Mouse (Mus musculus) lung, embryonic 16.5 days (tissue): ENCODE measurements at regions not wholly inside any gene's neighbourhood (a gene's known extent, or its start where the extent isn't known, plus 50 kb on each side); places are given as distances from the start of the nearest gene placed in this dataset.

Experiments
- ATAC-seq: fragments of 200-750 bp; cut with Nextera tagmentation; 2 replicates; pipeline ENCODE4 v1.8.0; 2017; ENCODE audit warnings: low read depth, mild to moderate bottlenecking, moderate library complexity
- H3K27ac ChIP-seq: fragments of 300-500 bp; sonication (generic); 2 replicates; pipeline ENCODE4 v1.5.1; 2014; ENCODE audit warnings: mild to moderate bottlenecking, control low read depth, low read length
- H3K27me3 ChIP-seq: fragments of 300-500 bp; sonication (generic); 2 replicates; pipeline ENCODE4 v1.6.1; 2014; ENCODE audit warnings: low read depth, low read length, mixed read lengths; ENCODE audit not compliant: control insufficient read depth, insufficient read depth
- H3K36me3 ChIP-seq: fragments of 300-500 bp; sonication (generic); 2 replicates; pipeline ENCODE4 v1.6.1; 2014; ENCODE audit warnings: low read length; ENCODE audit not compliant: control insufficient read depth, insufficient read depth
- H3K4me1 ChIP-seq: fragments of 300-500 bp; sonication (generic); replicated peaks from 2 replicates; pipeline ENCODE4 v1.6.1; 2014; ENCODE audit warnings: low read length, mixed read lengths; ENCODE audit not compliant: control insufficient read depth, insufficient read depth
- H3K4me2 ChIP-seq: fragments of 300-500 bp; sonication (generic); 2 replicates; pipeline ENCODE4 v1.6.1; 2014; ENCODE audit warnings: low read depth, low read length, control low read depth
- H3K4me3 ChIP-seq: fragments of 300-500 bp; sonication (generic); 2 replicates; pipeline ENCODE4 v1.5.1; 2014; ENCODE audit warnings: mild to moderate bottlenecking, low read length, control low read depth
- H3K9ac ChIP-seq: fragments of 300-500 bp; sonication (generic); 2 replicates; pipeline ENCODE4 v1.6.1; 2014; ENCODE audit warnings: low read length, control low read depth
- H3K9me3 ChIP-seq: fragments of 300-500 bp; sonication (generic); 2 replicates; pipeline ENCODE4 v1.6.1; 2016; ENCODE audit warnings: low read length; ENCODE audit not compliant: control insufficient read depth
- WGBS: fragments of 180-500 bp; shearing (Covaris S2); extraction: QIAGEN DNeasy Blood & Tissue Kit; methylation state at CpG from one replicate; pipeline ENCODE4 v1.1.7; 2014; 5-methylcytosine and 5-hydroxymethylcytosine counted together

DNA sequence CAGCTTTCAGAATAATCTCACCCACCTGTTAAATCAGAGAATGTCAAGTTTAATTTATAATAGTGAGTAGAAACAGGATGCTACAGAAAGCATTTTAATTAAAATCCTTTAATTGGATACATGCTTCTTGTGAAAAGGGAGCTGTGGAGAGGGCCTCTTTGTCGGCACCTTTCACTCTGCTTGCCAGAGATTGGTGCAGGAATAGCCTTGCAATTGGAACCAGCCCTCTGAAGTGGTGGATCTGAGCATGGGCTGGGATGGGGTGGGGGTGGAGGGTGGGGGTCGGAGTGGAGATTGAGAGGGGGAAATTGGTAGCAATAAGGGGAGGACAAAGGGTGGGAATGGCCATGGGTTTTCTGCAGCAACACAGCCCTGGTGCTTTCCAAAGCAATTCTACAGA lies 207.2 kb downstream of the Tbx15 start:
- Histone ChIP-seq H3K4me1 (no peaks in the 10 kb centered on the region), H3K27ac (no peak overlapping the region), H3K4me3 (no peak overlapping the region), H3K36me3 (no peaks in the 10 kb centered on the region), H3K4me2 (no peak overlapping the region), H3K9me3 (no peaks in the 10 kb centered on the region), H3K27me3 (no peaks in the 10 kb centered on the region), H3K9ac (no peak overlapping the region)
- 37% methylated on average over 2 of the region's 2 CpGs for WGBS
- no peak for ATAC-seq

GRCm38 (mm10) chr3:99447813-99448212 lies 207.6 kb downstream of the Tbx15 start:
- Histone ChIP-seq H3K4me3 (no peak overlapping the region), H3K9ac (no peak overlapping the region), H3K27me3 (no peaks in the 10 kb centered on the region), H3K36me3 (no peaks in the 10 kb centered on the region), H3K27ac (no peak overlapping the region), H3K9me3 (no peaks in the 10 kb centered on the region), H3K4me1 (no peaks in the 10 kb centered on the region), H3K4me2 (no peak overlapping the region)
- 40% methylated on average over 2 of the region's 2 CpGs for WGBS
- ATAC-seq = no peak

GRCm38 (mm10) chr3:99459036-99459863 lies 219.1 kb downstream of the Tbx15 start:
- Histone ChIP-seq H3K9me3 (no peaks in the 10 kb centered on the region), H3K36me3 (no peaks in the 10 kb centered on the region), H3K4me3 (no peak overlapping the region), H3K27me3 (no peaks in the 10 kb centered on the region), H3K9ac (no peak overlapping the region), H3K27ac (no peak overlapping the region), H3K4me2 (no peak overlapping the region), H3K4me1 (no peaks in the 10 kb centered on the region)
- 56% methylated on average over 12 of the region's 12 CpGs for WGBS
- ATAC-seq = no peak

GRCm38 (mm10) chr3:99499980-99500379 lies 259.8 kb downstream of the Tbx15 start:
- Histone ChIP-seq H3K4me1 (no peaks in the 10 kb centered on the region), H3K9me3 (no peaks in the 10 kb centered on the region), H3K4me2 (no peak overlapping the region), H3K27ac (no peak overlapping the region), H3K27me3 (no peaks in the 10 kb centered on the region), H3K9ac (no peak overlapping the region), H3K36me3 (no peaks in the 10 kb centered on the region), H3K4me3 (no peak overlapping the region)
- 84% methylated on average over 14 of the region's 14 CpGs for WGBS
- no peak for ATAC-seq

DNA sequence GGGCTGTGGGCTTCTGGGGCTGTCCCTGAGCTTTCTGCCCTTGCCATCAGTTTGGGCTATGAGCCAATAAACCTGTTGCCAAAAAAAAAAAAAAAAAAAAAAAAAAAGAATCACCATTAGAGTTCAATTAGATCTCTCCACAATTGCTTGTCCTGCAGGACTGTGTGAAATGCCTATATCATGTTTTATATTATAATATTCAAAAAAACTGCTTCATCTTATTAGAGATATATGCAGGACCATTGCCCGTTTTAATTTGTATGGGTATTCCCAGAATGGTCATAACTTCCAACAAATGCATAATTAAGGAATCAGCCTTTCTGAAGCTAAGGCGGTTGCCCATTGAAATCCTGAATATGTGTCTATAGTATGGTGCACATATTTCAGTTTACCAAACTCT lies 264.6 kb downstream of the Tbx15 start:
- Histone ChIP-seq H3K27ac (no peak overlapping the region), H3K36me3 (no peaks in the 10 kb centered on the region), H3K4me2 (no peak overlapping the region), H3K4me3 (no peak overlapping the region), H3K9ac (no peak overlapping the region), H3K9me3 (no peaks in the 10 kb centered on the region), H3K27me3 (no peaks in the 10 kb centered on the region), H3K4me1 (no peaks in the 10 kb centered on the region)
- no peak for ATAC-seq
- WGBS = 93% methylated on average over 2 of the region's 2 CpGs

- H3K4me3 ChIP-seq = no peak overlapping the region
- no peaks in the 10 kb centered on the region for H3K9me3 ChIP-seq
- H3K27me3 ChIP-seq = no peaks in the 10 kb centered on the region
- WGBS = 62% methylated on average over 1 of the region's 1 CpGs
- H3K4me1 ChIP-seq = no peaks in the 10 kb centered on the region
- no peak overlapping the region for H3K27ac ChIP-seq
- H3K4me2 ChIP-seq = no peak overlapping the region
- no peak for ATAC-seq
- H3K36me3 ChIP-seq = no peaks in the 10 kb centered on the region
- H3K9ac ChIP-seq = no peak overlapping the region
Measured at GRCm38 (mm10) chr3:99512250-99512649, 272.1 kb downstream of the Tbx15 start.

- Histone ChIP-seq H3K4me1 (no peaks in the 10 kb centered on the region), H3K36me3 (no peaks in the 10 kb centered on the region), H3K4me3 (no peak overlapping the region), H3K9me3 (no peaks in the 10 kb centered on the region), H3K9ac (no peak overlapping the region), H3K4me2 (no peak overlapping the region), H3K27me3 (no peaks in the 10 kb centered on the region), H3K27ac (no peak overlapping the region)
- ATAC-seq = no peak
- WGBS = 84% methylated on average over 2 of the region's 2 CpGs
Measured at GRCm38 (mm10) chr3:99512933-99513332, 272.8 kb downstream of the Tbx15 start.

- H3K36me3 ChIP-seq = no peaks in the 10 kb centered on the region
- H3K9ac ChIP-seq = no peak overlapping the region
- no peak overlapping the region for H3K4me3 ChIP-seq
- H3K9me3 ChIP-seq = no peaks in the 10 kb centered on the region
- no peaks in the 10 kb centered on the region for H3K27me3 ChIP-seq
- no peak overlapping the region for H3K27ac ChIP-seq
- H3K4me2 ChIP-seq = no peak overlapping the region
- ATAC-seq = no peak
- H3K4me1 ChIP-seq = no peaks in the 10 kb centered on the region
- WGBS = 92% methylated on average over 8 of the region's 8 CpGs
Measured at GRCm38 (mm10) chr3:99515751-99516150, 275.6 kb downstream of the Tbx15 start.

- ATAC-seq = peak; percentile 41
- Histone ChIP-seq H3K27me3 (no peaks in the 10 kb centered on the region), H3K27ac (no peak overlapping the region), H3K9me3 (no peaks in the 10 kb centered on the region), H3K9ac (no peak overlapping the region), H3K4me1 (no peaks in the 10 kb centered on the region), H3K4me2 (no peak overlapping the region), H3K36me3 (no peaks in the 10 kb centered on the region), H3K4me3 (no peak overlapping the region)
- 65% methylated on average over 1 of the region's 1 CpGs for WGBS
Measured at GRCm38 (mm10) chr3:99560917-99561316, 320.7 kb downstream of the Tbx15 start.
